Mouse (Mus musculus) hindbrain, embryonic 14.5 days (tissue): ENCODE measurements at regions not wholly inside any gene's neighbourhood (a gene's known extent, or its start where the extent isn't known, plus 50 kb on each side); places are given as distances from the start of the nearest gene placed in this dataset.

Experiments
- ATAC-seq: fragments of 200-750 bp; cut with Nextera tagmentation; 2 replicates; pipeline ENCODE4 v1.8.0; 2017; ENCODE audit warnings: moderate number of reproducible peaks, mild to moderate bottlenecking, moderate TSS enrichment, moderate library complexity; ENCODE audit not compliant: low FRiP score
- DNase-seq: peaks from one replicate; pipeline ENCODE4 v3.0.0-alpha.2; 2015; ENCODE audit warnings: low spot score
- H3K27ac ChIP-seq: fragments of 300-500 bp; sonication (generic); 2 replicates; pipeline ENCODE4 v1.5.1; 2014; ENCODE audit warnings: mild to moderate bottlenecking, moderate library complexity
- H3K27me3 ChIP-seq: fragments of 300-500 bp; sonication (generic); 2 replicates; pipeline ENCODE4 v1.6.1; 2014; ENCODE audit warnings: mild to moderate bottlenecking, low read length, mixed read lengths; ENCODE audit not compliant: control insufficient read depth, insufficient read depth
- H3K36me3 ChIP-seq: fragments of 300-500 bp; sonication (generic); replicated peaks from 2 replicates; pipeline ENCODE4 v1.6.1; 2014; ENCODE audit not compliant: control insufficient read depth, insufficient read depth
- H3K4me1 ChIP-seq: fragments of 300-500 bp; sonication (generic); replicated peaks from 2 replicates; pipeline ENCODE4 v1.6.1; 2014; ENCODE audit warnings: antibody characterized with exemption, low read length, mixed read lengths; ENCODE audit not compliant: control insufficient read depth, insufficient read depth
- H3K4me2 ChIP-seq: fragments of 300-500 bp; sonication (generic); replicated peaks from 2 replicates; pipeline ENCODE4 v1.6.1; 2014; ENCODE audit warnings: mild to moderate bottlenecking, moderate library complexity
- H3K4me3 ChIP-seq: fragments of 300-500 bp; sonication (generic); replicated peaks from 2 replicates; pipeline ENCODE4 v1.5.1; 2014; ENCODE audit warnings: mild to moderate bottlenecking, low read length
- H3K9ac ChIP-seq: fragments of 300-500 bp; sonication (generic); 2 replicates; pipeline ENCODE4 v1.6.1; 2014
- H3K9me3 ChIP-seq: fragments of 300-500 bp; sonication (generic); 2 replicates; pipeline ENCODE4 v1.6.1; 2016; ENCODE audit warnings: low read length; ENCODE audit not compliant: control insufficient read depth
- WGBS: fragments of 180-500 bp; shearing (Covaris S2); extraction: QIAGEN DNeasy Blood & Tissue Kit; methylation state at CpG from one replicate; pipeline ENCODE4 v1.1.7; 2014; 5-methylcytosine and 5-hydroxymethylcytosine counted together

GRCm38 (mm10) chr8:53869997-53870596 is 207.3 kb upstream of the Vegfc start:
- no peak; the same call in 1 of the 2 replicates for ATAC-seq
- whole genome bisulfite sequencing: 65% methylated on average over 8 of the region's 8 CpGs
- H3K4me3 ChIP-seq: no peak overlapping the region
- no peak overlapping the region for H3K9ac ChIP-seq
- no peaks in the 10 kb centered on the region for H3K27me3 ChIP-seq
- H3K9me3 ChIP-seq: no peaks in the 10 kb centered on the region
- no peaks in the 10 kb centered on the region for H3K4me1 ChIP-seq
- no peak overlapping the region for H3K27ac ChIP-seq
- no peak for DNase-seq
- no peaks in the 10 kb centered on the region for H3K36me3 ChIP-seq
- H3K4me2 ChIP-seq: no peak overlapping the region

GRCm38 (mm10) chr8:53872033-53872619 is 205.3 kb upstream of the Vegfc start:
- Histone ChIP-seq H3K4me2 (no peak overlapping the region), H3K27ac (no peak overlapping the region), H3K9me3 (no peaks in the 10 kb centered on the region), H3K4me3 (no peak overlapping the region), H3K4me1 (no peaks in the 10 kb centered on the region), H3K9ac (no peak overlapping the region), H3K36me3 (no peaks in the 10 kb centered on the region), H3K27me3 (no peaks in the 10 kb centered on the region)
- no peak for DNase-seq
- no peak for ATAC-seq
- 52% methylated on average over 4 of the region's 4 CpGs for whole genome bisulfite sequencing

GRCm38 (mm10) chr8:53878846-53879245 is 198.6 kb upstream of the Vegfc start:
- no peak overlapping the region for H3K27ac ChIP-seq
- WGBS: 87% methylated on average over 7 of the region's 7 CpGs
- H3K27me3 ChIP-seq: no peaks in the 10 kb centered on the region
- H3K9ac ChIP-seq: no peak overlapping the region
- no peaks in the 10 kb centered on the region for H3K4me1 ChIP-seq
- ATAC-seq: no peak
- H3K4me2 ChIP-seq: no peak overlapping the region
- no peak for DNase-seq
- H3K4me3 ChIP-seq: no peak overlapping the region
- no peaks in the 10 kb centered on the region for H3K36me3 ChIP-seq
- no peaks in the 10 kb centered on the region for H3K9me3 ChIP-seq

GRCm38 (mm10) chr8:53881551-53881950 is 195.9 kb upstream of the Vegfc start:
- H3K4me3 ChIP-seq: no peak overlapping the region
- H3K27me3 ChIP-seq: no peaks in the 10 kb centered on the region
- no peak overlapping the region for H3K4me2 ChIP-seq
- ATAC-seq: no peak
- WGBS: 86% methylated on average over 1 of the region's 1 CpGs
- H3K9ac ChIP-seq: no peak overlapping the region
- no peaks in the 10 kb centered on the region for H3K36me3 ChIP-seq
- H3K9me3 ChIP-seq: no peaks in the 10 kb centered on the region
- no peak overlapping the region for H3K27ac ChIP-seq
- no peak for DNase-seq
- H3K4me1 ChIP-seq: no peaks in the 10 kb centered on the region

- DNase-seq: no peak
- Histone ChIP-seq H3K9me3 (no peaks in the 10 kb centered on the region), H3K36me3 (no peaks in the 10 kb centered on the region), H3K4me2 (no peak overlapping the region), H3K27me3 (no peaks in the 10 kb centered on the region), H3K4me1 (no peaks in the 10 kb centered on the region), H3K9ac (no peak overlapping the region), H3K4me3 (no peak overlapping the region), H3K27ac (no peak overlapping the region)
- no peak for ATAC-seq
- WGBS: 85% methylated on average over 4 of the region's 4 CpGs
Measured at GRCm38 (mm10) chr8:53892205-53892710, 185.1 kb upstream of the Vegfc start.

- no peak overlapping the region for H3K9ac ChIP-seq
- H3K9me3 ChIP-seq: no peaks in the 10 kb centered on the region
- H3K27ac ChIP-seq: no peak overlapping the region
- no peaks in the 10 kb centered on the region for H3K4me1 ChIP-seq
- WGBS: 65% methylated on average over 3 of the region's 3 CpGs
- H3K27me3 ChIP-seq: no peaks in the 10 kb centered on the region
- no peak overlapping the region for H3K4me2 ChIP-seq
- H3K36me3 ChIP-seq: no peaks in the 10 kb centered on the region
- DNase-seq: no peak
- ATAC-seq: no peak
- no peak overlapping the region for H3K4me3 ChIP-seq
Measured at GRCm38 (mm10) chr8:53892770-53893169, 184.6 kb upstream of the Vegfc start.

- H3K36me3 ChIP-seq: no peaks in the 10 kb centered on the region
- no peak overlapping the region for H3K4me2 ChIP-seq
- WGBS: 79% methylated on average over 4 of the region's 4 CpGs
- no peaks in the 10 kb centered on the region for H3K27me3 ChIP-seq
- H3K9ac ChIP-seq: no peak overlapping the region
- no peak overlapping the region for H3K27ac ChIP-seq
- 0 out of 2 replicates have a peak, but pooled peaks cover 2% of the 10 kb centered on the region for H3K9me3 ChIP-seq
- ATAC-seq (no peak), DNase-seq (no peak)
- H3K4me1 ChIP-seq: no peaks in the 10 kb centered on the region
- no peak overlapping the region for H3K4me3 ChIP-seq
Measured at GRCm38 (mm10) chr8:53922343-53922742, 155.1 kb upstream of the Vegfc start.

GRCm38 (mm10) chr8:53930685-53931084 is 146.7 kb upstream of the Vegfc start:
- H3K27ac ChIP-seq: no peak overlapping the region
- H3K9me3 ChIP-seq: no peaks in the 10 kb centered on the region
- no peak overlapping the region for H3K9ac ChIP-seq
- H3K4me2 ChIP-seq: no peak overlapping the region
- ATAC-seq: no peak
- H3K4me1 ChIP-seq: no peaks in the 10 kb centered on the region
- DNase-seq: no peak
- no peaks in the 10 kb centered on the region for H3K36me3 ChIP-seq
- whole genome bisulfite sequencing: 67% methylated on average over 5 of the region's 5 CpGs
- no peak overlapping the region for H3K4me3 ChIP-seq
- H3K27me3 ChIP-seq: no peaks in the 10 kb centered on the region

GRCm38 (mm10) chr8:53938392-53938791 is 139.0 kb upstream of the Vegfc start:
- H3K27me3 ChIP-seq: no peaks in the 10 kb centered on the region
- no peak overlapping the region for H3K4me3 ChIP-seq
- H3K9ac ChIP-seq: no peak overlapping the region
- H3K9me3 ChIP-seq: no peaks in the 10 kb centered on the region
- no peaks in the 10 kb centered on the region for H3K36me3 ChIP-seq
- no peak for ATAC-seq
- DNase-seq: no peak
- no peak overlapping the region for H3K4me2 ChIP-seq
- H3K4me1 ChIP-seq: no peaks in the 10 kb centered on the region
- no peak overlapping the region for H3K27ac ChIP-seq
